Mouse (Mus musculus) midbrain, embryonic 15.5 days (tissue): ENCODE data around the gene Nudt10. TPM values are rescaled to one million over a fixed set of nuclear protein-coding genes. Genes with fewer than 3 reads are reported as not detected.
A peak's percentile ranks its signal among the peaks of the same experiment; 100 is the strongest.
"Not testable (repeated sequence)": the region's sequence is repeated elsewhere in the genome, so short reads cannot be mapped to it uniquely, and the experiment has no call there.

Experiments
- ATAC-seq: fragments of 200-750 bp; cut with Nextera tagmentation; replicated peaks from 2 replicates; pipeline ENCODE4 v1.8.0; 2017; ENCODE audit warnings: moderate TSS enrichment
- H3K27ac ChIP-seq: fragments of 300-500 bp; sonication (generic); 2 replicates; pipeline ENCODE4 v1.5.1; 2015; ENCODE audit warnings: mild to moderate bottlenecking, inconsistent platforms
- H3K27me3 ChIP-seq: fragments of 300-500 bp; sonication (generic); replicated peaks from 2 replicates; pipeline ENCODE4 v1.6.1; 2015; ENCODE audit warnings: inconsistent platforms
- H3K36me3 ChIP-seq: fragments of 300-500 bp; sonication (generic); replicated peaks from 2 replicates; pipeline ENCODE4 v1.6.1; 2015; ENCODE audit warnings: inconsistent platforms
- H3K4me1 ChIP-seq: fragments of 300-500 bp; sonication (generic); 2 replicates; pipeline ENCODE4 v1.6.1; 2015; ENCODE audit warnings: inconsistent platforms
- H3K4me2 ChIP-seq: fragments of 300-500 bp; sonication (generic); 2 replicates; pipeline ENCODE4 v1.6.1; 2015; ENCODE audit warnings: inconsistent platforms, mild to moderate bottlenecking, moderate library complexity
- H3K4me3 ChIP-seq: fragments of 300-500 bp; sonication (generic); 2 replicates; pipeline ENCODE4 v1.5.1; 2015; ENCODE audit warnings: mild to moderate bottlenecking, inconsistent platforms
- H3K9ac ChIP-seq: fragments of 300-500 bp; sonication (generic); 2 replicates; pipeline ENCODE4 v1.6.1; 2015; ENCODE audit warnings: mild to moderate bottlenecking, inconsistent platforms
- H3K9me3 ChIP-seq: fragments of 300-500 bp; sonication (generic); 2 replicates; pipeline ENCODE4 v1.6.1; 2016; ENCODE audit warnings: inconsistent platforms
- WGBS: fragments of 180-500 bp; shearing (Covaris S2); methylation state at CpG from one replicate; pipeline ENCODE4 v1.1.7; 2015; ENCODE audit warnings: mixed read lengths; 5-methylcytosine and 5-hydroxymethylcytosine counted together
- polyA plus RNA-seq: library from polyadenylated mRNA; unstranded; fragments of >200 nt; fragmentation: Nextera tagmentation; extraction: Ambion mirVana; gene quantifications from 2 replicates; pipeline ENCODE4 v1.2.1, GENCODE M21; 2015

The Nudt10 gene
- 57.8 and 64.1 TPM in 2 replicates for polyA plus RNA-seq

DNA sequence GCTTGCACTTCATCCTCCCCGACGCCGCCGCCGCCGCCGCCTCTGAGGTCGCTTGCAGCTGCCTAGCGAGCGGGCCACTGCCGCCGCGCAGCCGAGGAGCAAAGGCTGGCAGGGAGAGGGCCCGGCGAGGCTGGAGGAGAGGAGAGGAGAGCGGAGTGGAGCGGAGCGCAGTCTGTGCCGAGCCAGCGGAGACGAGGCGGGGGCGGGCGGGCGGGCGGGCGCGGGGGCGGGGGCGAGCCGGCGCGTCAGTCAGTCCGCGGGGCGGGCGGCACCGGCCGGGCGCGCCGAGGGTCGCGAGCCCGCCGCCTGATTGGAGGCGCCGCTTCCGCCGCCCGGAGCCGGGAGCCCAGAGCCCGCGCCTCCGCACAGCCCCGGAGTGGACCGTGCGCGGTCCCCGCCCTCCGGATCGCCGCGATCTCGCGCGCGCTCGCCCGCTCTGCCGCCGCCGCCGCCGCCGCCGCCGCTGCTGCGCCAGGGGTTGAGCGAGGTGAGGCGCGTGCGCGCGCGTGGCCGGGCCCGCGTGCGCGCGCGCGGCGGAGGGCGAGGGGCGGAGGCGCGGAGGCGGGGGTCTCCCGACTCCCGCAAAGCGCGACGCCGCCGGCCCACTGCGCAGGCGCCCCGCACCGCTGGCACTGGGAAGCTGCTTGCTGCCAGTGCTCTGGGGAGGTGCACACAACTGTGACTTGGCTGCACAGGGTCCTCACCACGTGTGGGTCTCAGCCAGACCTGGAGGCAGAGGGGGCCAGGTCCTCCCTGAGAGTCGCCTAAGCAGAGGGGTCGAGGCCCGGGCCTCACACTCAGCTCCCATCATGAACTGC is at the start of gene Nudt10:
TSS of gene Nudt10 (minus strand) at position 193 of the 818 bp plus-strand sequence.
- WGBS = 26% methylated on average over 9 of the region's 116 CpGs

DNA sequence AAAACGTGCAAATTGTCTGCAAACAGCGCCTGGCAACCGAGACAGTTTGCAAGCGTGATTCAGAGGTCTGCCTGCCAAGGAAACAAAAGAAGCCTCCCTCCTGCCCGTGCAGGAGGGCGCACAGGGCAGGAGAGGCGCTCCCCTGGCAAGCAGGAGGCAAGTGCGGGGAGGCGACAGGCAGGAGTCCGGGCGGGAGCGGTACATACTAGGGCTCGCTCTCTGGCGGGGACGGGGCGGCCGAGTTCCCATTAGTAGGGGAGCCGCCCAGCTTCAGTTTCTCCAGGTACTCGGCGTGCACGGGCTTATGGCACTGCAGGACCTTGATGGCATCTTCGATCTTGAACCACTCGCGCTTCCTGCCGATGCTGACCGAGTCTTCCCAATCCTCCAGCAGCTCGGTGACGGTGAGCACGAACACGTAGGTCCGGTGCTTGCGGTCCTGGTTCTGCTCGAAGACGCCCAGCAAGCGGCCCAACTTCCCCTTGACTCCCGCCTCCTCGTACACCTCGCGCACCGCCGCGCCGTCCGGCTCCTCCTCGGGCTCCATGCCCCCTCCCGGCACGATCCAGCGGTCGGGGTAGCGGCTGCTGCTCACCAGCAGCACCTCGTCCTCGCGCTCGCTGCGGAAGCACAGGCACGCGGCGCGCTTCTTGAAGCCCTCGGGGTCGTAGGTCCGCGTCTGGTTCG is 536 bp downstream of the Nudt10 start:
- H3K27ac ChIP-seq = peak overlapping the region; percentile 78
- H3K27me3 ChIP-seq, H3K4me1 ChIP-seq, H3K36me3 ChIP-seq, H3K9me3 ChIP-seq: not testable (repeated sequence)
- ATAC-seq = peak; percentile 78
- 31% methylated on average over 29 of the region's 64 CpGs for WGBS
- peak overlapping the region; percentile 35; the same call in 1 of the 2 replicates for H3K9ac ChIP-seq
- peak overlapping the region; percentile 32; the same call in 1 of the 2 replicates for H3K4me2 ChIP-seq
- H3K4me3 ChIP-seq = peak overlapping the region; percentile 38

More for the DNA sequence above, at the start of gene Nudt10:
- H3K4me1 ChIP-seq, H3K9me3 ChIP-seq, H3K36me3 ChIP-seq, H3K27me3 ChIP-seq: not testable (repeated sequence)
- Histone ChIP-seq H3K4me3 (peak within 1 kb of the TSS; percentile 38), H3K9ac (peak within 1 kb of the TSS; percentile 35; the same call in 1 of the 2 replicates), H3K4me2 (peak within 1 kb of the TSS; percentile 32; the same call in 1 of the 2 replicates), H3K27ac (peak within 1 kb of the TSS; percentile 78)
- peak; percentile 92 for ATAC-seq

DNA sequence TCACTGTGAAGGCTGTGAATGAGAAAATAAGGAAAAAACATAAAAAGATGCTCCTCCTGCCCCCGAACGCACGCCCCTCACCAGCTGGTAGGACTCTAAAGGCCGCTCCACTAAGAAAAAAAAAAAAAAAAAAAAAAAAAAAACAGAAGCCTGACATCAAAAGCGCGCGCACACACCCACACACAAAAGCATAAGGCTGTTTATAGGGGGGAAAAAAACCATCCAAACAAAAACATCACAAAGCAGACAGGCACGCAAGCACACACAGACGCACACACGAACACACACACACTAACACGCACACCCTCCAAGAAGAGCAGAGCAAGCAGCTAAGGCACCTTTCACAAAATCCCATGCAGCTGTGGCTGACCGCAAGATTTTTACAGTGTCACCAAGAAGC is 1.1 kb downstream of the Nudt10 start:
- H3K4me1 ChIP-seq = no peaks in the 10 kb centered on the region; the same call in 1 of the 2 replicates
- peak overlapping the region; percentile 38 for H3K4me3 ChIP-seq
- H3K9ac ChIP-seq = peak overlapping the region; percentile 17; the same call in 1 of the 2 replicates
- no peaks in the 10 kb centered on the region for H3K27me3 ChIP-seq
- peak overlapping the region; percentile 63 for H3K27ac ChIP-seq
- H3K4me2 ChIP-seq = peak overlapping the region; percentile 32
- no peaks in the 10 kb centered on the region for H3K36me3 ChIP-seq
- no peaks in the 10 kb centered on the region for H3K9me3 ChIP-seq
- WGBS = 28% methylated on average over 12 of the region's 12 CpGs
- ATAC-seq = no peak

Other genes starting within 250 kb of the Nudt10 start
- gene Nudt11, start 125.6 kb downstream of the Nudt10 start, polyA plus RNA-seq = 27.0 and 27.9 TPM in 2 replicates
- gene AU022751, start 89.6 kb downstream of the Nudt10 start, polyA plus RNA-seq = 0.09 TPM in 1 of 2 replicates, not detected in the other
- 0.15 and 0.37 TPM in 2 replicates for gene Bmp15, start 147.7 kb upstream of the Nudt10 start, polyA plus RNA-seq
- gene Shroom4, start 226.8 kb upstream of the Nudt10 start, polyA plus RNA-seq = 1.9 and 2.1 TPM in 2 replicates